Mouse (Mus musculus) bone marrow macrophage, adult 2 months (primary cell): ENCODE measurements at regions not wholly inside any gene's neighbourhood (a gene's known extent, or its start where the extent isn't known, plus 50 kb on each side); places are given as distances from the start of the nearest gene placed in this dataset.

Experiments used
- CTCF ChIP-seq: IDR thresholded peaks from 2 replicates; pipeline ENCODE4 v1.5.1; 2012; ENCODE audit warnings: low read depth, mild to moderate bottlenecking, low read length, moderate library complexity
- POLR2A ChIP-seq: IDR thresholded peaks from 2 replicates; pipeline ENCODE4 v1.6.1; 2012; ENCODE audit warnings: mild to moderate bottlenecking, low read depth, low read length, borderline replicate concordance

DNA sequence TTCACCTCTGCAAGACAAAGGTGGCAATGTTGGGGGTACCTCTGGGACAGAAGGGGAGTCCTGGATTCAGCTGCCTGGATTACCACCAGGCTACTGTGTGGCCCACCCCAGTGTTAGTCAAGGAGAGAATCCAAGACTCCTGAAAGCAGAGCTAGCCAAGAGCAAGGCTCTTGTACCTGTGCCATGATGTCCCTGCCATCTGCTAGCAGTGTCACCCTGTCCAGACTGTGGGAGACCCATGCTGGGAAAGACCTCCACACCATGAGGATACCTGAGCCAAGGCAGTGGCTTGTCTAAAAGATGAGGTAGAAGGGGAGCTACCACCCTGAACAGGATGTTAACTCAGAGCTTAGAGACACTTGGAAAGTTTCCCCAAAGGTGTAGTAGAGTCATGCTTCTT lies 79.6 kb upstream of the Smim23 start:
- TF ChIP-seq CTCF (no peak), POLR2A (no peak)
